Mouse (Mus musculus) liver, adult (tissue): ENCODE measurements around the gene Olfr533.
"Not testable (repeated sequence)": the region's sequence is repeated elsewhere in the genome, so short reads cannot be mapped to it uniquely, and the experiment has no call there.

ENCODE experiments used
- GATA4 ChIP-seq: IDR thresholded peaks from 2 replicates; pipeline ENCODE4 v1.6.1; 2014; ENCODE audit warnings: mild to moderate bottlenecking, low read length; ENCODE audit not compliant: insufficient replicate concordance

The Olfr533 gene

GRCm38 (mm10) chr7:140463070-140463469, at the start of gene Olfr533:
TSS of gene Olfr533 (plus strand) at chr7:140463370.
- not testable (repeated sequence) for TF ChIP-seq GATA4

GRCm38 (mm10) chr7:140421539-140421938, 41.6 kb upstream of the Olfr533 start, which contains the start of gene Olfr532:
TSS of gene Olfr532 (minus strand) at chr7:140421639.
- no peak for TF ChIP-seq GATA4

GRCm38 (mm10) chr7:140443141-140443540, 20.0 kb upstream of the Olfr533 start:
- no peak for TF ChIP-seq GATA4

GRCm38 (mm10) chr7:140477886-140478285, 14.7 kb downstream of the Olfr533 start:
- TF ChIP-seq GATA4: no peak

DNA sequence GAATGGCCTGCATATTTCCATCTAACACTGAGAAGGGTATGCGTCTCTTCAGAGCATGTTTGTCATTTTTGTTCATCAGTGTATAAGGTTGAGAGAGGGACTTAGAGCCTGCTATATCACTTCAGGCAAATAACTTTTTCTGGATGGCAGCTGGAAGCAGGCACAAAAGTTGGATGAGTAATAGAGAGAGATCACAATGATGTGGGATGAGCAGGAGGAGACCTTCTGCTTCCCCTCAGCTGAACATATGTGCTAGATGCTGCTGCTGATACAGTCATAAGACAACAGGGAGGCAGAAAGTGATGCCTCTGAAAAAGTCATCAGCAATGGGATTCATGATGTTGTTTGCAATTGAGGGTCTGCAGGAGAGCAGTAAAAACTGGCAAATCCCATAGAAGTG, 15.6 kb downstream of the Olfr533 start:
- no peak for TF ChIP-seq GATA4

DNA sequence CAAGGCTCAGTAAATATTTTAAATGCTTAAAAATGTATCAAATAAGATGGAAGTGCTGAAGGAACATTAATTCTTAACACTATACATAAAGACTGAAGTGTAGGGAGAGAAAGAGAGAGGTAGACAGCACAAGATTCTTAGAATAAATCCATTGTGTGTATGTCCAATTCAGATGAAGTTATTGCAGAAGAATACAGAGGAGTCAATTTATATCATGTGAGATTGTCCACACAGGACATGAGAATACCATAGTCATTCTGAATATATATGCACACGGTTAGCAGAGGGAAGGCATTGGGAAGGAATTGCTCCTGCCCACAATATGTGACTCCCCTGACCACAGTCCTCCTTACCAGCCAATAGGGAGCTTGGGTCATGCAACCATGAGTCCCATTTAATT, 20.7 kb downstream of the Olfr533 start, which contains the start of gene Olfr535:
Gene Olfr535, plus strand, starts transcription at position 301 of the 400 bp plus-strand sequence.
- TF ChIP-seq GATA4: no peak

DNA sequence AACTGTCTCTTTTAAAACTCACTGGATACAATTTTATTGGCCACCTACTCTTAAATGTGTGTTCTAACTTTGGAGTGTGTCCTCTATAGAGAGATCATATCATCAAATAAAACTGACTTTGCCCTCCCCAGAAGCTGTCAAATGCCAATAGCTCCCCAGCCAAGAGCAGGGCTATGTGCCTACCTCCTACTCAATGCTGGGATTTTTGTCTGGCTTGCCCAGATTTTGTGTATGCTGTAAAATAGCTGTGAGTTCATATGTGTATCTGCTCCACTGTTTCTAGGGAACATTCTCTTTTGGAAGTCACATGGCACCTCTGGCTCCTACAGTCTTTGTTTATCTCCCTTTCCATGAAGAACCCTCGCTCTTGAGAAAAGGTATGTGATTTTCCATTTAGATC, 25.8 kb downstream of the Olfr533 start:
- no peak for TF ChIP-seq GATA4

DNA sequence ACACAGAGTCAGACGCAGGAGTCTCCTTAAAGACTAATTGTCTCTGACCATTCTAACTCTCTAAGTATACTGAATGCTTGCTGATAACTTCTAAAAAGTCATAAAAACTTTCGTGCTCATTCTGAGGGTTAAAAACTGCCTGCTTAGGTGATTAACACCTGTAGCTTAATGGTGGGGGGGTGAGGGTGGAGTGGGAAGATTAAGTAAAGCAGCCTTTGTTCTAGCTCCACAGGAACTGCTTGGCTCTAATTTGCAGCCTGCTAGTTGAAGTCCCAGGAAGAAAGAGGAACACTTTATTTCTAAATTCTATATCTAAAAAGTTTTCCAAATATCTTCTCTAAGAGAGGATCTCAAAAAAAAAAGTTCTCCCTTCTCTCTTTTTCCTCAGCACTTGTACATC, 31.1 kb downstream of the Olfr533 start:
- no peak for TF ChIP-seq GATA4

DNA sequence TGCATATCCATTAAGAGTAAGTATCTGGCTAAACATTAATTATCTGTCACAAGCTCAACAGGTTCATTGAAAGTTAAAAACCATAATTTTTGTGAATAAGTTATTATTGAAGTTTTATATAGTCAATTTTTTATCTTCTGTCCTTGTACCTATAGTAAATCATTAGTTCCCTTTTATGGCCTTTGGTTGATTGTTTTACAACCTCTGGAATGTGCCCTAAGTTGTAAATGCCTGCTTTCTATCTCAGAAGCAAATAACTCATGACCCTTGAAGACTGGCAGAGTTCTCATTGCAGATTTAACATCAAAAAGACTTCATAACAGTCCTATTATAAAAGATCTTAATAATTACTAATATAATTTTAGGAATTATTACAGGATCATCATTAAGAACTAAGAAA, 31.5 kb downstream of the Olfr533 start:
- no peak for TF ChIP-seq GATA4

DNA sequence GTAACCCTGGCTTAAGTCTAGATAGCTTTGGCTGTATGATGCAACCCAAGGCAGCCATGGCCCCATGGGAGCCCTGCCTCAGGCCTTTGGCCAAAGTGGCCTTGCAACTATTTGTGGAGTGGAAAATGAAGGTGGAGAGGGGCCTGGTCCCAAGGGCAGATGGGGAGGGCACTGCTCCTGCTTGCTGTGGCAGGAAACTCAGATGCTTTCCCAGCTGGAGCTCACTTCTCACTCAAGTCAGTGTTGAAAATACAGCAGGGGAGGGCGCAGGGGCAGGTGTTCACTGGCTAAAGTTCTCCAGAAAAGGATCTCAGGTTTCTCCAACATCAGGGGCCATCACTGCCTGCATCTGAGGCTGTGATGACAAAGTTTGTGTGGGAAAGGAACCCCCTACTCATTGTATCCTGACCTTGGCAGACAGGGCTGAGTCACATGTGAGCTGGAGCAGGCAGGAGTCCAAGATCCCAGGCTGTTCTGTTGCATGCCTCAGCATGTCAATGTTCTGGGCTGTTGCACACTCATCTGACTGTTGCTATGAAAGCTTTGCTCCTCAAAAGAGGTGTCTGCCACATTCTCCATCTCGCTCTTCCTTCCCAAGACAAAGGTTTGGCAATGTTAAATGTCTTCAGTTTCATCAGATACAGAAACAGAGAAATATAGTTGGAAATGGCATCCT, 44.3 kb downstream of the Olfr533 start, which contains the start of gene Olfr536:
Gene Olfr536, minus strand, starts transcription at position 51 of the 676 bp plus-strand sequence.
- not testable (repeated sequence) for TF ChIP-seq GATA4
